Mouse (Mus musculus) ES-Bruce4 (cell line): ENCODE data around the gene Slc45a3. TPM values are rescaled to one million over a fixed set of nuclear protein-coding genes. Genes with fewer than 3 reads are reported as not detected.

Experiments
- H3K27ac ChIP-seq: 2 replicates; pipeline ENCODE4 v1.5.1; 2012; ENCODE audit warnings: low read length, inconsistent platforms; ENCODE audit not compliant: insufficient read depth
- H3K27me3 ChIP-seq: 2 replicates; pipeline ENCODE4 v1.6.1; 2012; ENCODE audit warnings: mild to moderate bottlenecking, low read length, inconsistent platforms; ENCODE audit not compliant: control insufficient read depth, poor library complexity, insufficient read depth, severe bottlenecking
- H3K36me3 ChIP-seq: 2 replicates; pipeline ENCODE4 v1.6.1; 2012; ENCODE audit warnings: inconsistent platforms, mild to moderate bottlenecking, low read length, moderate library complexity; ENCODE audit not compliant: control insufficient read depth, poor library complexity, insufficient read depth, severe bottlenecking
- H3K4me1 ChIP-seq: one replicate; pipeline ENCODE4 v1.8.1; 2011; ENCODE audit warnings: low read length; ENCODE audit not compliant: control insufficient read depth, insufficient read depth
- H3K4me3 ChIP-seq: 2 replicates; pipeline ENCODE4 v1.5.1; 2011; ENCODE audit warnings: low read depth, mild to moderate bottlenecking, low read length
- H3K9ac ChIP-seq: 2 replicates; pipeline ENCODE4 v1.6.1; 2012; ENCODE audit warnings: low read depth, mild to moderate bottlenecking, inconsistent platforms; ENCODE audit not compliant: poor library complexity, severe bottlenecking
- H3K9me3 ChIP-seq: replicated peaks from 2 replicates; pipeline ENCODE4 v1.6.1; 2012; ENCODE audit warnings: mild to moderate bottlenecking, low read length, inconsistent platforms; ENCODE audit not compliant: control insufficient read depth, poor library complexity, insufficient read depth, severe bottlenecking
- CTCF ChIP-seq: IDR thresholded peaks from one replicate; pipeline ENCODE4 v1.8.1; 2011; ENCODE audit warnings: low read depth, low read length
- EP300 ChIP-seq: IDR thresholded peaks from 2 replicates; pipeline ENCODE4 v1.6.1; 2011; ENCODE audit warnings: low read depth, low read length; ENCODE audit not compliant: insufficient read depth
- POLR2A ChIP-seq: IDR thresholded peaks from one replicate; pipeline ENCODE4 v1.8.1; 2011; ENCODE audit warnings: low read length; ENCODE audit not compliant: insufficient read depth
- polyA plus RNA-seq: library from polyadenylated mRNA; stranded (reverse); fragments of >200 nt; gene quantifications from 2 replicates; pipeline ENCODE4 v1.2.4, GENCODE M21; 2011; ENCODE audit warnings: low read depth; ENCODE audit not compliant: missing spikeins, insufficient read depth, insufficient read length

The Slc45a3 gene
- polyA plus RNA-seq, result 3.3 and 3.9 TPM in 2 replicates

- H3K9me3 ChIP-seq, result no peaks in the 10 kb centered on the region
- no peaks in the 10 kb centered on the region for H3K36me3 ChIP-seq
- H3K27ac ChIP-seq, result no peak within 1 kb of the TSS
- H3K4me3 ChIP-seq, result peak within 1 kb of the TSS; percentile 73
- H3K27me3 ChIP-seq, result peaks cover 4% of the 10 kb centered on the region
- peak within 1 kb of the TSS; percentile 76 for H3K9ac ChIP-seq
- H3K4me1 ChIP-seq, result no peaks in the 10 kb centered on the region
- TF ChIP-seq POLR2A (no peak), EP300 (no peak), CTCF (no peak)
Observed at GRCm38 (mm10) chr1:131962606-131963084, at the start of gene Slc45a3. Gene Slc45a3 (plus strand): TSS chr1:131962967.

GRCm38 (mm10) chr1:131917634-131918033, 45.1 kb upstream of the Slc45a3 start:
- no peak overlapping the region for H3K9ac ChIP-seq
- H3K4me1 ChIP-seq, result no peaks in the 10 kb centered on the region
- peaks cover 77% of the 10 kb centered on the region for H3K36me3 ChIP-seq
- no peak overlapping the region for H3K27ac ChIP-seq
- H3K9me3 ChIP-seq, result no peaks in the 10 kb centered on the region
- no peak overlapping the region for H3K4me3 ChIP-seq
- no peak for TF ChIP-seq EP300
- TF ChIP-seq CTCF, result no peak
- no peak for TF ChIP-seq POLR2A
- no peaks in the 10 kb centered on the region for H3K27me3 ChIP-seq

DNA sequence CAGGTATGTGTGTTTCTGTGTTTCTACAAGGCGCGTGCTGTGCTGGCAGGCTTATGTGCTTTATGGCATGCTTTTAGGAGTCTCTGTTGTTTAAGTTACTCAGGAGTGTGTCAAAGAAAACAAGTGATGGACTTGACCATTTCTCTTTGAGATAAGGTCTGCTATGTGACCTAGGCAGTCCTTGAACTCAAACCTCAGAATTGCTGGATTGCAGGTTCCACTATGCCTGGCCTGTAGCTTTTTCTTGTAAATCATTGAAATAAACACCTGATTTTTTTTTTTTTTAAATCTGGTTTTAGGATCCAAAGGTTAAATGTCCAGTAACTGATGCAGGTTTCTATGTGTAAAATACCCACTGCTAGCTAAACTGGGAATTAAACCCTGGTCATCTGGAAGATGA, 43.7 kb upstream of the Slc45a3 start:
- Histone ChIP-seq H3K27ac (no peak overlapping the region), H3K4me1 (no peaks in the 10 kb centered on the region), H3K9me3 (no peaks in the 10 kb centered on the region), H3K9ac (no peak overlapping the region), H3K36me3 (peaks cover 86% of the 10 kb centered on the region), H3K4me3 (no peak overlapping the region), H3K27me3 (no peaks in the 10 kb centered on the region)
- TF ChIP-seq POLR2A (no peak), EP300 (no peak), CTCF (no peak)

DNA sequence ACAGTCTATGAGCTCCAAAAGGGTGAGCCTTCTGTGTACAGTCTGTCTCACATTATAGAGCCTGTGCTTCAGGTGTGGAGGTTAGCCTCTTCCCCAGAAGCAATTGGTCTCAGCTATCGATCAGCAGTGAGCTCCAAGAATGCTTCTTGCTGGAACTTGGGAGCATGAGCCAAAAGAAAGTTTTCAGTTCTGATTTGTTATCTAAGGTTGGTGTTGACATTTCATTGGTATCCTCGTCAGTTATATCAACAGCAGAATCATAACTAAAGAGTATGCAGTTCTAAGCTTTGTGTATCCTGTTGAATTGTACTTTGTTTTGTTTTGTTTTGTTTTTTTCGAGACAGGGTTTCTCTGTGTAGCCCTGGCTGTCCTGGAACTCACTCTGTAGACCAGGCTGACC, 40.7 kb upstream of the Slc45a3 start:
- H3K36me3 ChIP-seq, result peaks cover 94% of the 10 kb centered on the region
- no peaks in the 10 kb centered on the region for H3K9me3 ChIP-seq
- H3K27ac ChIP-seq, result no peak overlapping the region
- no peaks in the 10 kb centered on the region for H3K27me3 ChIP-seq
- TF ChIP-seq EP300, result no peak
- no peak for TF ChIP-seq CTCF
- no peak for TF ChIP-seq POLR2A
- no peak overlapping the region for H3K4me3 ChIP-seq
- no peaks in the 10 kb centered on the region for H3K4me1 ChIP-seq
- H3K9ac ChIP-seq, result no peak overlapping the region

DNA sequence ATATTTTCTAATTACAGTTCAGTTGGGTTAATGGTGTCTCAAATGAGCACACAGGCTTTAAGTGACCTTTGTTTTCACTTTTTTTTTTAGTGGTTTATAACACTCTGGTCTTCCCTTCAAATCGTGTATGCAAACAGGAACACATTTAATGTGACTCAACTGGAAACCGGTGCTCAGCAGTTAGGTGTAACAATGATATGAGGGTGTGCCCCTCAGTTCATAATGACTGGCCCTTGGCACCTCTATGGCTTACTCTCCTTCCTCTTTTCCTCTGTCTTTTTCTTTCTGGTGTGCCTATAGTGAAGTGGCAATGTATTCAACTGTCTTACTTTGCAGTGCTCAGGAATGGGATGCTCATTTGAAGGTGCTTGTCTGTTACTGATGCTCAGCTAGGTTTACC, 29.3 kb upstream of the Slc45a3 start:
- H3K27me3 ChIP-seq, result no peaks in the 10 kb centered on the region
- TF ChIP-seq CTCF, result no peak
- TF ChIP-seq EP300, result no peak
- no peak for TF ChIP-seq POLR2A
- no peak overlapping the region for H3K4me3 ChIP-seq
- no peaks in the 10 kb centered on the region for H3K4me1 ChIP-seq
- H3K9me3 ChIP-seq, result no peaks in the 10 kb centered on the region
- peaks cover 70% of the 10 kb centered on the region for H3K36me3 ChIP-seq
- no peak overlapping the region for H3K9ac ChIP-seq
- H3K27ac ChIP-seq, result peak overlapping the region; percentile 51

GRCm38 (mm10) chr1:131937659-131938305, 25.0 kb upstream of the Slc45a3 start:
- H3K4me1 ChIP-seq, result peaks cover 3% of the 10 kb centered on the region
- H3K9ac ChIP-seq, result no peak overlapping the region
- peaks cover 38% of the 10 kb centered on the region for H3K36me3 ChIP-seq
- no peaks in the 10 kb centered on the region for H3K9me3 ChIP-seq
- no peak overlapping the region for H3K4me3 ChIP-seq
- TF ChIP-seq CTCF (peak; percentile 85), POLR2A (no peak)
- peak overlapping the region; percentile 49 for H3K27ac ChIP-seq
- no peaks in the 10 kb centered on the region for H3K27me3 ChIP-seq
